Mouse (Mus musculus) limb, embryonic 12.5 days (tissue): ENCODE measurements around the gene Vmn1r232. TPM values are rescaled to one million over a fixed set of nuclear protein-coding genes. Genes with fewer than 3 reads are reported as not detected.

Experiments used
- ATAC-seq: fragments of 200-750 bp; cut with Nextera tagmentation; 2 replicates; pipeline ENCODE4 v1.8.0; 2017; ENCODE audit warnings: low read depth, moderate TSS enrichment; ENCODE audit not compliant: insufficient number of reproducible peaks, insufficient read depth, low FRiP score, low TSS enrichment
- H3K27ac ChIP-seq: fragments of 300-500 bp; sonication (generic); 2 replicates; pipeline ENCODE4 v1.5.1; 2016; ENCODE audit warnings: mild to moderate bottlenecking, moderate library complexity
- H3K27me3 ChIP-seq: fragments of 300-500 bp; sonication (generic); 2 replicates; pipeline ENCODE4 v1.6.1; 2016; ENCODE audit warnings: mild to moderate bottlenecking, moderate library complexity
- H3K36me3 ChIP-seq: fragments of 300-500 bp; sonication (generic); 2 replicates; pipeline ENCODE4 v1.6.1; 2016; ENCODE audit warnings: mild to moderate bottlenecking, moderate library complexity
- H3K4me1 ChIP-seq: fragments of 300-500 bp; sonication (generic); replicated peaks from 2 replicates; pipeline ENCODE4 v1.6.1; 2016
- H3K4me2 ChIP-seq: fragments of 300-500 bp; sonication (generic); 2 replicates; pipeline ENCODE4 v1.6.1; 2016; ENCODE audit warnings: mild to moderate bottlenecking, moderate library complexity
- H3K4me3 ChIP-seq: fragments of 300-500 bp; sonication (generic); replicated peaks from 2 replicates; pipeline ENCODE4 v1.5.1; 2016; ENCODE audit warnings: mild to moderate bottlenecking
- H3K9ac ChIP-seq: fragments of 300-500 bp; sonication (generic); replicated peaks from 2 replicates; pipeline ENCODE4 v1.6.1; 2016; ENCODE audit warnings: mild to moderate bottlenecking, moderate library complexity
- H3K9me3 ChIP-seq: fragments of 300-500 bp; sonication (generic); 2 replicates; pipeline ENCODE4 v1.6.1; 2016; ENCODE audit warnings: mild to moderate bottlenecking, moderate library complexity
- WGBS: fragments of 180-500 bp; shearing (Covaris S2); methylation state at CpG from one replicate; pipeline ENCODE4 v1.1.7; 2016; 5-methylcytosine and 5-hydroxymethylcytosine counted together
- polyA plus RNA-seq: library from polyadenylated mRNA; unstranded; fragments of >200 nt; fragmentation: Nextera tagmentation; extraction: Ambion mirVana; gene quantifications from 2 replicates; pipeline ENCODE4 v1.2.1, GENCODE M21; 2016

The Vmn1r232 gene
- not detected in 2 replicates for polyA plus RNA-seq

DNA sequence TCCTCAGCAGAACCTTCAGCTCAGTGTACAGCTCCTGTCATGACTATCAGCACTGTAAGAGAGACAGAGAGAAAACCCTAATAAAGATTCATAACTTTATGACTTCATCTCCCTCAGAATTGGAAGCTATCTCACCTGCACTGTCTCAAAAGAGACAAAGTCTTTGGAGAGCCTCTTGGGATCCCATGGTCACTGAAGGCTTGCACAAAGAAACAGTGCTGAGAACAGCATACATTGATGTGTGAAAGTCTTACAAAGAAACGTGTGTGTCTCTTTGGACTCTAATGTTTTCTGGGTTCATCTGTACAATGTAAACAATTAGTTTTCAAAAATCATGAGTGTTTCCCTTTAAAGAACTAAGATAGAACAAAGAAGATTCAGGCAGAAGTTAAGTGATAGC, at the start of gene Vmn1r232:
Gene Vmn1r232, minus strand, starts transcription at position 101 of the 400 bp plus-strand sequence.
- 72% methylated on average over 1 of the region's 1 CpGs for WGBS
- Histone ChIP-seq H3K27ac (no peak within 1 kb of the TSS), H3K4me1 (no peaks in the 10 kb centered on the region), H3K9ac (no peak within 1 kb of the TSS), H3K9me3 (no peaks in the 10 kb centered on the region), H3K27me3 (no peaks in the 10 kb centered on the region), H3K4me3 (no peak within 1 kb of the TSS), H3K4me2 (no peak within 1 kb of the TSS), H3K36me3 (no peaks in the 10 kb centered on the region)
- ATAC-seq, result no peak

GRCm38 (mm10) chr17:20966681-20967080, 47.2 kb upstream of the Vmn1r232 start:
- Histone ChIP-seq H3K9me3 (no peaks in the 10 kb centered on the region), H3K4me2 (no peak overlapping the region), H3K9ac (no peak overlapping the region), H3K27me3 (no peaks in the 10 kb centered on the region), H3K27ac (no peak overlapping the region), H3K36me3 (peaks cover 81% of the 10 kb centered on the region), H3K4me1 (no peaks in the 10 kb centered on the region), H3K4me3 (no peak overlapping the region)
- ATAC-seq, result no peak

DNA sequence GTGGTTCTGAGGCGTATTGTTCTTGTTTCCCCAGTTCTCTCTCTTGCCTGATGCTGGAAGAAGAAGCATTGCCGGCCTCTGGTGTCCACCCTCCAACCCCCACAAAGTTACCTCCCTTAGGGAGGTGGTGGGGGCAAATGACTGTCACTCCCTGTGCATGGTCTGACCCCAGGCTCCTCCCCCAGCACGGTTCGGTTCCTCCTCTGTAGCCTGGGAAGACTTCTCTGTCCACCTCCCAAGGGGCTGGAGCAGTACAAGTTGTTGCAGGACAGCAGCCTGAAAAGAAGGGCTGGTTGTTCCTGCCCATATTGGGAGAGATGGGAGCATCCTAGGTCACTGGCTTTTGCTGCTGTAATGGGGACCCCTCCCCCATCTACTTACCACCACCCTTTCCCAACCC, 45.9 kb upstream of the Vmn1r232 start:
- H3K4me1 ChIP-seq, result no peaks in the 10 kb centered on the region
- no peak overlapping the region for H3K9ac ChIP-seq
- H3K9me3 ChIP-seq, result no peaks in the 10 kb centered on the region
- 90% methylated on average over 4 of the region's 4 CpGs for WGBS
- no peak for ATAC-seq
- H3K27ac ChIP-seq, result no peak overlapping the region
- H3K36me3 ChIP-seq, result peaks cover 93% of the 10 kb centered on the region
- no peak overlapping the region for H3K4me3 ChIP-seq
- H3K27me3 ChIP-seq, result no peaks in the 10 kb centered on the region
- no peak overlapping the region for H3K4me2 ChIP-seq

- Histone ChIP-seq H3K4me1 (no peaks in the 10 kb centered on the region), H3K36me3 (peaks cover 100% of the 10 kb centered on the region), H3K4me2 (no peak overlapping the region), H3K27me3 (no peaks in the 10 kb centered on the region), H3K9ac (no peak overlapping the region), H3K27ac (no peak overlapping the region), H3K4me3 (no peak overlapping the region), H3K9me3 (no peaks in the 10 kb centered on the region)
- ATAC-seq, result no peak
- 97% methylated on average over 5 of the region's 5 CpGs for WGBS
These were observed 40.9 kb upstream of the Vmn1r232 start for GRCm38 (mm10) chr17:20960386-20960785.

GRCm38 (mm10) chr17:20946636-20947035, 27.1 kb upstream of the Vmn1r232 start:
- H3K4me3 ChIP-seq, result peak overlapping the region; percentile 69
- no peaks in the 10 kb centered on the region for H3K27me3 ChIP-seq
- peak overlapping the region; percentile 95; the same call in 1 of the 2 replicates for H3K27ac ChIP-seq
- H3K9me3 ChIP-seq, result no peaks in the 10 kb centered on the region
- no peak for ATAC-seq
- peaks cover 18% of the 10 kb centered on the region for H3K4me1 ChIP-seq
- H3K9ac ChIP-seq, result peak overlapping the region; percentile 83
- peak overlapping the region; percentile 76 for H3K4me2 ChIP-seq
- peaks cover 5% of the 10 kb centered on the region for H3K36me3 ChIP-seq

DNA sequence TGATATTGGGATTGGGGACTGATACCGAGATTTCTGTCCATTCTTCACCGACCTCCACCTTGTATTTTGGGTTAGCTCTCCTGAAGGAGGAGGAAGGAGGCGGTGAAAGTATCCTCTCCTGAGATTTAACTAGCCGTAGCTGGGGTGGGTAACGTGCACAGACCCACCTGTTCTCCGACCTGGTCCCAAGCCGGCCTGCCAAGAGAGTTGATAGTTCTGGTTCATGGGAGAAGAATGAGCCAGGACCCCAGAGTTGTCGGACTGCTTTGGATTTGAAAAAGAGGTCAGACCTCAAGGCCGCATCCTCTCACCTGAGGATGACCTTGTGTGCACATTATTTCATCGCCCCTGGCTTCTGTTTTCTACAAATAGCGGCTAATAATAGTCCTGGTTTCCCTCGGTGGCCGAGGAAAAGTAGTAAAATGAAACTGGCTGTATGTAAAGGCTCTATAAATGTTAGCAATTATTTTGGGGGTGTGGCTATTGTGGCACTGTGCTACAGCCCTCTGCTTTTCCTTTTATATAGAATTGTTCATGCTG, 26.6 kb upstream of the Vmn1r232 start:
- H3K4me1 ChIP-seq, result peaks cover 18% of the 10 kb centered on the region
- H3K9ac ChIP-seq, result peak overlapping the region; percentile 83
- no peaks in the 10 kb centered on the region for H3K27me3 ChIP-seq
- H3K4me3 ChIP-seq, result peak overlapping the region; percentile 69
- H3K4me2 ChIP-seq, result peak overlapping the region; percentile 76
- H3K9me3 ChIP-seq, result no peaks in the 10 kb centered on the region
- no peaks in the 10 kb centered on the region for H3K36me3 ChIP-seq
- no peak for ATAC-seq
- WGBS, result under 1% methylated on average over 13 of the region's 13 CpGs
- H3K27ac ChIP-seq, result peak overlapping the region; percentile 95

GRCm38 (mm10) chr17:20944985-20945891, 25.7 kb upstream of the Vmn1r232 start, which contains the start of gene Ppp2r1a:
Gene Ppp2r1a (plus strand): TSS chr17:20945311.
- H3K9ac ChIP-seq, result peak within 1 kb of the TSS; percentile 83
- H3K4me1 ChIP-seq, result peaks cover 18% of the 10 kb centered on the region
- no peaks in the 10 kb centered on the region for H3K27me3 ChIP-seq
- H3K4me2 ChIP-seq, result peak within 1 kb of the TSS; percentile 76
- no peaks in the 10 kb centered on the region for H3K9me3 ChIP-seq
- peak; percentile 99 for ATAC-seq
- H3K27ac ChIP-seq, result peak within 1 kb of the TSS; percentile 95
- no peaks in the 10 kb centered on the region for H3K36me3 ChIP-seq
- peak within 1 kb of the TSS; percentile 69 for H3K4me3 ChIP-seq
- under 1% methylated on average over 69 of the region's 69 CpGs for WGBS

GRCm38 (mm10) chr17:20944226-20944625, 24.7 kb upstream of the Vmn1r232 start:
- no peaks in the 10 kb centered on the region for H3K27me3 ChIP-seq
- H3K9ac ChIP-seq, result peak overlapping the region; percentile 60
- no peaks in the 10 kb centered on the region for H3K36me3 ChIP-seq
- ATAC-seq, result no peak
- peak overlapping the region; percentile 92 for H3K27ac ChIP-seq
- WGBS, result 50% methylated on average over 3 of the region's 3 CpGs
- H3K4me1 ChIP-seq, result peaks cover 18% of the 10 kb centered on the region
- H3K4me3 ChIP-seq, result peak overlapping the region; percentile 69
- H3K9me3 ChIP-seq, result no peaks in the 10 kb centered on the region
- peak overlapping the region; percentile 59 for H3K4me2 ChIP-seq

- ATAC-seq, result no peak
- WGBS, result 62% methylated on average over 2 of the region's 2 CpGs
- Histone ChIP-seq H3K27ac (no peak within 1 kb of the TSS), H3K27me3 (no peaks in the 10 kb centered on the region), H3K9ac (no peak within 1 kb of the TSS), H3K4me3 (no peak within 1 kb of the TSS), H3K4me1 (no peaks in the 10 kb centered on the region), H3K4me2 (no peak within 1 kb of the TSS), H3K9me3 (no peaks in the 10 kb centered on the region), H3K36me3 (no peaks in the 10 kb centered on the region)
These were observed 14.5 kb downstream of the Vmn1r232 start, which contains the start of gene Vmn1r231 for GRCm38 (mm10) chr17:20904991-20905390. Gene Vmn1r231 (minus strand): TSS chr17:20905091.
